Mouse (Mus musculus): ENCODE measurements at regions not wholly inside any gene's neighbourhood (a gene's known extent, or its start where the extent isn't known, plus 50 kb on each side); places are given as distances from the start of the nearest gene placed in this dataset.
"Not testable (repeated sequence)": the region's sequence is repeated elsewhere in the genome, so short reads cannot be mapped to it uniquely, and the experiment has no call there.

DNA sequence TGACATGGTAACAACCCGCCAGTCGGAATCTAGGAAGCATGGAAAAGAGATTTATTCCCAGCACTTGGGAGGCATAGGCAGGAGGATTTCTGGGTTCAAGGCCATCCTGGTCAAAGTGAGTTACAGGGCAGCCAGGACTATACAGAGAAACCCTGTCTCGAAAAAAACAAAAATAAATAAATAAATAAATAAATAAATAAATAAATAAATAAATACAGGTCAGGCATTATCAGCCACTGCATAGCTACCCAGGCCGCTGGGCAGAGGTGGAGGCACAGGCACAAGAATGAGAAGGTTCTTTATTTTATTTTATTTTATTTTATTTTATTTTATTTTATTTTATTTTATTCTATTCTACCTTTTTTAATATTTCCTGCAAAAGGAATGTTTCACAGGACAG is 2040.7 kb downstream of the Hace1 start:
- TF ChIP-seq POLR2A (IDR thresholded peaks at IDR 0.05; ENCODE audit: insufficient read depth, low read length): no peak
- no peak for TF ChIP-seq CTCF (IDR thresholded peaks at IDR 0.05; ENCODE audit: low read depth, low read length)
- no peak for TF ChIP-seq EP300 (IDR thresholded peaks at IDR 0.05; ENCODE audit: insufficient read depth, low read depth, low read length)
- Histone ChIP-seq H3K36me3 (ENCODE audit: control insufficient read depth, insufficient read depth, low read length, poor library complexity, severe bottlenecking) (no peaks in the 10 kb centered on the region), H3K27ac (ENCODE audit: insufficient read depth, low read length) (no peak overlapping the region), H3K9me3 (replicated peaks; ENCODE audit: control insufficient read depth, insufficient read depth, low read length, poor library complexity, severe bottlenecking) (0 out of 2 replicates have a peak, but pooled peaks cover 2% of the 10 kb centered on the region), H3K4me1 (ENCODE audit: control insufficient read depth, insufficient read depth, low read length) (no peaks in the 10 kb centered on the region), H3K4me3 (ENCODE audit: low read depth, low read length) (no peak overlapping the region), H3K27me3 (ENCODE audit: control insufficient read depth, insufficient read depth, low read length, poor library complexity, severe bottlenecking) (no peaks in the 10 kb centered on the region), H3K9ac (ENCODE audit: low read depth, poor library complexity, severe bottlenecking) (no peak overlapping the region)

DNA sequence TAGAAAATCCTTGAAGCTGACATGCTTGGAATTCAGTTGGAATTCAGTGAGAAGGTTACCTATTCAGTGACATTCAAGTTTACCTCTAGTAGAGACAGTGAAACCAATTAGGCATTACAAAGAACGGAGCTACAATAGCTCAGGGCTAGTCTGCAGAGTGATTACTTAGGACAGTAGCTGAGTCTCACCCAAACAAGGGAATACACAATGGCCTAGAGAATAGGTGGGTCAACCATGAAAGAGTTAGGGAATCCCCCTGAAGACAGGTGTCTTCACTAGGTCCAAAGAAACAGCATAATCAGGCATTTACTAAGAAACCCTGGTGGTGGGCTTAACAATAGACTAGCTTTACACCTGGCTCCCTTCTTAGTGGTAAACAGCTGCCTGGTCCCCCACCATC is 2053.7 kb downstream of the Hace1 start:
- H3K27ac ChIP-seq (ENCODE audit: insufficient read depth, low read length): peak overlapping the region; percentile 88; the same call in 1 of the 2 replicates
- H3K4me3 ChIP-seq (ENCODE audit: low read depth, low read length); H3K9ac ChIP-seq (ENCODE audit: low read depth, poor library complexity, severe bottlenecking); H3K27me3 ChIP-seq (ENCODE audit: control insufficient read depth, insufficient read depth, low read length, poor library complexity, severe bottlenecking); H3K36me3 ChIP-seq (ENCODE audit: control insufficient read depth, insufficient read depth, low read length, poor library complexity, severe bottlenecking); H3K4me1 ChIP-seq (ENCODE audit: control insufficient read depth, insufficient read depth, low read length): not testable (repeated sequence)
- H3K9me3 ChIP-seq (replicated peaks; ENCODE audit: control insufficient read depth, insufficient read depth, low read length, poor library complexity, severe bottlenecking): peaks cover 26% of the 10 kb centered on the region

DNA sequence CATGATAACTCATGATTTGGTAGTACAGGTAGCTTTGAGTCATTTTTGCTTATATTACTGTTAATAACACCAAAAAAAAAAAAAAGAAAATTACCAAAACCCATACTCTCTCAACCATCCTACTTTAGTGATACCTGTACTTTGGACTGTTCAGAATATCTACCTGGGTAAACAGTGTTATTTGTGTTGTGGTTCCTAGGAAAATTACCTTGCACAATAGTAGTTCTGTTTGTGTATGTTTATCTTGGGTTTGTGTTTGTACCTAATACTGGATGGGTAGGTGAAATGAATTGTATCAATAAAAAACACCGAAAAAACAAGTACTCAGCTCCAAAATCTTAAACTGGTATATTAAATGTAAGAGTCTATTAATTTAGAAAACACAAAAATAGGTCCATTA is 2074.7 kb downstream of the Hace1 start:
- Histone ChIP-seq H3K4me3 (ENCODE audit: low read depth, low read length) (no peak overlapping the region), H3K4me1 (ENCODE audit: control insufficient read depth, insufficient read depth, low read length) (no peaks in the 10 kb centered on the region), H3K36me3 (ENCODE audit: control insufficient read depth, insufficient read depth, low read length, poor library complexity, severe bottlenecking) (no peaks in the 10 kb centered on the region), H3K27me3 (ENCODE audit: control insufficient read depth, insufficient read depth, low read length, poor library complexity, severe bottlenecking) (no peaks in the 10 kb centered on the region), H3K27ac (ENCODE audit: insufficient read depth, low read length) (no peak overlapping the region), H3K9me3 (replicated peaks; ENCODE audit: control insufficient read depth, insufficient read depth, low read length, poor library complexity, severe bottlenecking) (no peaks in the 10 kb centered on the region), H3K9ac (ENCODE audit: low read depth, poor library complexity, severe bottlenecking) (no peak overlapping the region)
- TF ChIP-seq CTCF (IDR thresholded peaks at IDR 0.05; ENCODE audit: low read depth, low read length) (no peak), EP300 (IDR thresholded peaks at IDR 0.05; ENCODE audit: insufficient read depth, low read depth, low read length) (no peak), POLR2A (IDR thresholded peaks at IDR 0.05; ENCODE audit: insufficient read depth, low read length) (no peak)

DNA sequence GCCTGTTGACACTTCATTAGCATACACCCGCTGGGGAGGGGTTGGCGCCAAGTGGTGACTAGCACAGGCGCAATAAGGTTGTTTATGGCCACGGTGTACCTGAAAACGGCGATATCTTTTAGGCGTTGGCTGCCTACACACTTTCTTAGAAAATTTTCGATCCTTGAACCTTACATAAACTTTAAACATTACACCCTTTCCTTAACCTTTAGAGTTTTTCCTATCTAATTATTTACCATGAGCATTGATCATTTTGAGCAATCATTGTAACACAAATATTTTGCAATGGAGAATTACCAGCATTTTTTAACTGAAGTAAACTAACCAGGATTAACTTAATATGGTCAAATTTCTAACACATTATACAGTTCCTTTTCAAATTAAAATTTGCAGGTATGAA is 2076.6 kb downstream of the Hace1 start:
- no peak overlapping the region for H3K9ac ChIP-seq (ENCODE audit: low read depth, poor library complexity, severe bottlenecking)
- H3K9me3 ChIP-seq (replicated peaks; ENCODE audit: control insufficient read depth, insufficient read depth, low read length, poor library complexity, severe bottlenecking): no peaks in the 10 kb centered on the region
- H3K27me3 ChIP-seq (ENCODE audit: control insufficient read depth, insufficient read depth, low read length, poor library complexity, severe bottlenecking): no peaks in the 10 kb centered on the region
- H3K4me3 ChIP-seq (ENCODE audit: low read depth, low read length): no peak overlapping the region
- no peaks in the 10 kb centered on the region for H3K36me3 ChIP-seq (ENCODE audit: control insufficient read depth, insufficient read depth, low read length, poor library complexity, severe bottlenecking)
- TF ChIP-seq CTCF (IDR thresholded peaks at IDR 0.05; ENCODE audit: low read depth, low read length) (no peak), EP300 (IDR thresholded peaks at IDR 0.05; ENCODE audit: insufficient read depth, low read depth, low read length) (no peak), POLR2A (IDR thresholded peaks at IDR 0.05; ENCODE audit: insufficient read depth, low read length) (no peak)
- H3K27ac ChIP-seq (ENCODE audit: insufficient read depth, low read length): no peak overlapping the region
- H3K4me1 ChIP-seq (ENCODE audit: control insufficient read depth, insufficient read depth, low read length): no peaks in the 10 kb centered on the region

Measured in ES-Bruce4 (cell line).